Mouse (Mus musculus) neural tube, embryonic 15.5 days (tissue): ENCODE measurements around the gene Meis3. TPM values are rescaled to one million over a fixed set of nuclear protein-coding genes. Genes with fewer than 3 reads are reported as not detected.
A peak's percentile ranks its signal among the peaks of the same experiment; 100 is the strongest.

ENCODE experiments used
- ATAC-seq: fragments of 200-750 bp; cut with Nextera tagmentation; 2 replicates; pipeline ENCODE4 v1.8.0; 2017; ENCODE audit warnings: mild to moderate bottlenecking, moderate TSS enrichment, moderate library complexity; ENCODE audit not compliant: low FRiP score
- H3K27ac ChIP-seq: fragments of 300-500 bp; sonication (generic); replicated peaks from 2 replicates; pipeline ENCODE4 v1.5.1; 2015; ENCODE audit warnings: mild to moderate bottlenecking, inconsistent platforms
- H3K27me3 ChIP-seq: fragments of 300-500 bp; sonication (generic); replicated peaks from 2 replicates; pipeline ENCODE4 v1.6.1; 2015; ENCODE audit warnings: inconsistent platforms
- H3K36me3 ChIP-seq: fragments of 300-500 bp; sonication (generic); 2 replicates; pipeline ENCODE4 v1.6.1; 2015; ENCODE audit warnings: inconsistent platforms
- H3K4me1 ChIP-seq: fragments of 300-500 bp; sonication (generic); 2 replicates; pipeline ENCODE4 v1.6.1; 2015; ENCODE audit warnings: inconsistent platforms
- H3K4me2 ChIP-seq: fragments of 300-500 bp; sonication (generic); 2 replicates; pipeline ENCODE4 v1.6.1; 2015; ENCODE audit warnings: inconsistent platforms, mild to moderate bottlenecking, moderate library complexity
- H3K4me3 ChIP-seq: fragments of 300-500 bp; sonication (generic); replicated peaks from 2 replicates; pipeline ENCODE4 v1.5.1; 2015; ENCODE audit warnings: mild to moderate bottlenecking, inconsistent platforms
- H3K9ac ChIP-seq: fragments of 300-500 bp; sonication (generic); replicated peaks from 2 replicates; pipeline ENCODE4 v1.6.1; 2015; ENCODE audit warnings: mild to moderate bottlenecking, inconsistent platforms
- H3K9me3 ChIP-seq: fragments of 300-500 bp; sonication (generic); replicated peaks from 2 replicates; pipeline ENCODE4 v1.6.1; 2016; ENCODE audit warnings: inconsistent platforms
- WGBS: fragments of 180-500 bp; shearing (Covaris S2); methylation state at CpG from one replicate; pipeline ENCODE4 v1.1.7; 2015; ENCODE audit warnings: mixed read lengths; 5-methylcytosine and 5-hydroxymethylcytosine counted together
- polyA plus RNA-seq: library from polyadenylated mRNA; unstranded; fragments of >200 nt; fragmentation: Nextera tagmentation; extraction: Ambion mirVana; gene quantifications from 2 replicates; pipeline ENCODE4 v1.2.1, GENCODE M21; 2015

The Meis3 gene
- polyA plus RNA-seq, 1 experiment from 2014 or later, result 126 TPM

GRCm38 (mm10) chr7:16161302-16161701, 13.6 kb upstream of the Meis3 start:
- Histone ChIP-seq H3K4me3 (no peak overlapping the region), H3K36me3 (peaks cover 6% of the 10 kb centered on the region), H3K9me3 (no peaks in the 10 kb centered on the region), H3K9ac (no peak overlapping the region), H3K27ac (no peak overlapping the region), H3K4me2 (no peak overlapping the region), H3K4me1 (peaks cover 8% of the 10 kb centered on the region), H3K27me3 (peaks cover 13% of the 10 kb centered on the region)
- ATAC-seq, result no peak
- WGBS, result 90% methylated on average over 9 of the region's 9 CpGs

- H3K4me1 ChIP-seq, result peaks cover 8% of the 10 kb centered on the region
- 66% methylated on average over 7 of the region's 7 CpGs for WGBS
- H3K36me3 ChIP-seq, result peaks cover 5% of the 10 kb centered on the region
- H3K9me3 ChIP-seq, result no peaks in the 10 kb centered on the region
- ATAC-seq, result no peak
- no peak overlapping the region for H3K27ac ChIP-seq
- H3K4me3 ChIP-seq, result no peak overlapping the region
- no peak overlapping the region for H3K4me2 ChIP-seq
- H3K9ac ChIP-seq, result no peak overlapping the region
- H3K27me3 ChIP-seq, result peaks cover 12% of the 10 kb centered on the region
Measured at GRCm38 (mm10) chr7:16162036-16162435, 12.9 kb upstream of the Meis3 start.

- ATAC-seq, result no peak
Measured at GRCm38 (mm10) chr7:16172141-16172581, 2.7 kb upstream of the Meis3 start.

GRCm38 (mm10) chr7:16172586-16173140, 2.2 kb upstream of the Meis3 start:
- H3K27ac ChIP-seq, result peak overlapping the region; percentile 86
- peaks cover 51% of the 10 kb centered on the region for H3K4me1 ChIP-seq
- WGBS, result 0% methylated on average over 1 of the region's 1 CpGs
- H3K27me3 ChIP-seq, result no peaks in the 10 kb centered on the region
- H3K9me3 ChIP-seq, result no peaks in the 10 kb centered on the region
- H3K36me3 ChIP-seq, result peaks cover 5% of the 10 kb centered on the region; the same call in 1 of the 2 replicates
- 0 out of 2 replicates have a peak overlapping the region, but pooled peaks have one; percentile 30 for H3K9ac ChIP-seq
- H3K4me2 ChIP-seq, result 0 out of 2 replicates have a peak overlapping the region, but pooled peaks have one; percentile 6
- H3K4me3 ChIP-seq, result no peak overlapping the region
- no peak for ATAC-seq

More at GRCm38 (mm10) chr7:16172141-16172581, 2.7 kb upstream of the Meis3 start:
- Histone ChIP-seq H3K27me3 (no peaks in the 10 kb centered on the region), H3K9ac (no peak overlapping the region), H3K9me3 (no peaks in the 10 kb centered on the region), H3K27ac (peak overlapping the region; percentile 86), H3K4me2 (no peak overlapping the region), H3K36me3 (peaks cover under 1% of the 10 kb centered on the region; the same call in 1 of the 2 replicates), H3K4me3 (no peak overlapping the region), H3K4me1 (peaks cover 49% of the 10 kb centered on the region)
- WGBS, result 0% methylated on average over 1 of the region's 1 CpGs

GRCm38 (mm10) chr7:16173146-16173545, 1.7 kb upstream of the Meis3 start:
- Histone ChIP-seq H3K27ac (peak overlapping the region; percentile 86), H3K4me2 (peak overlapping the region; percentile 66; the same call in 1 of the 2 replicates), H3K4me1 (peaks cover 51% of the 10 kb centered on the region), H3K9ac (no peak overlapping the region; the same call in 1 of the 2 replicates), H3K27me3 (no peaks in the 10 kb centered on the region), H3K4me3 (no peak overlapping the region), H3K9me3 (no peaks in the 10 kb centered on the region), H3K36me3 (peaks cover 9% of the 10 kb centered on the region; the same call in 1 of the 2 replicates)
- 8% methylated on average over 5 of the region's 5 CpGs for WGBS
- ATAC-seq, result no peak

- Histone ChIP-seq H3K4me3 (peak overlapping the region; percentile 77), H3K9me3 (no peaks in the 10 kb centered on the region), H3K36me3 (peaks cover 30% of the 10 kb centered on the region), H3K27me3 (no peaks in the 10 kb centered on the region), H3K4me1 (peaks cover 51% of the 10 kb centered on the region), H3K27ac (peak overlapping the region; percentile 86), H3K9ac (peak overlapping the region; percentile 77), H3K4me2 (peak overlapping the region; percentile 66)
- under 1% methylated on average over 10 of the region's 10 CpGs for WGBS
- peak; percentile 25 for ATAC-seq
Measured at GRCm38 (mm10) chr7:16175542-16175931, 647 bp downstream of the Meis3 start.

- peaks cover 41% of the 10 kb centered on the region for H3K36me3 ChIP-seq
- no peak for ATAC-seq
- H3K4me1 ChIP-seq, result peaks cover 36% of the 10 kb centered on the region
- H3K9me3 ChIP-seq, result no peaks in the 10 kb centered on the region
- H3K27ac ChIP-seq, result no peak overlapping the region
- H3K9ac ChIP-seq, result no peak overlapping the region
- H3K27me3 ChIP-seq, result no peaks in the 10 kb centered on the region
- H3K4me3 ChIP-seq, result no peak overlapping the region
- WGBS, result 91% methylated on average over 4 of the region's 4 CpGs
- H3K4me2 ChIP-seq, result no peak overlapping the region
Measured at GRCm38 (mm10) chr7:16178114-16178513, 3.2 kb downstream of the Meis3 start.

GRCm38 (mm10) chr7:16183663-16184062, 8.8 kb downstream of the Meis3 start:
- no peaks in the 10 kb centered on the region for H3K27me3 ChIP-seq
- H3K27ac ChIP-seq, result no peak overlapping the region
- no peaks in the 10 kb centered on the region for H3K4me1 ChIP-seq
- H3K4me3 ChIP-seq, result no peak overlapping the region
- WGBS, result 43% methylated on average over 8 of the region's 8 CpGs
- no peak overlapping the region for H3K4me2 ChIP-seq
- ATAC-seq, result no peak
- H3K9me3 ChIP-seq, result no peaks in the 10 kb centered on the region
- H3K36me3 ChIP-seq, result peaks cover 58% of the 10 kb centered on the region
- no peak overlapping the region for H3K9ac ChIP-seq

GRCm38 (mm10) chr7:16187494-16187893, 12.6 kb downstream of the Meis3 start:
- whole genome bisulfite sequencing, result 82% methylated on average over 8 of the region's 8 CpGs

GRCm38 (mm10) chr7:16192315-16192714, 17.4 kb downstream of the Meis3 start:
- WGBS, result 16% methylated on average over 5 of the region's 5 CpGs

More at GRCm38 (mm10) chr7:16187494-16187893, 12.6 kb downstream of the Meis3 start:
- no peak overlapping the region for H3K4me2 ChIP-seq
- 0 out of 2 replicates have a peak, but pooled peaks cover 2% of the 10 kb centered on the region for H3K4me1 ChIP-seq
- no peak overlapping the region for H3K4me3 ChIP-seq
- H3K9me3 ChIP-seq, result no peaks in the 10 kb centered on the region
- H3K27ac ChIP-seq, result no peak overlapping the region
- H3K27me3 ChIP-seq, result 0 out of 2 replicates have a peak, but pooled peaks cover 4% of the 10 kb centered on the region
- no peak overlapping the region for H3K9ac ChIP-seq
- no peak for ATAC-seq
- H3K36me3 ChIP-seq, result peaks cover 34% of the 10 kb centered on the region

GRCm38 (mm10) chr7:16193702-16194101, 18.8 kb downstream of the Meis3 start:
- no peak overlapping the region for H3K27ac ChIP-seq
- H3K4me2 ChIP-seq, result no peak overlapping the region
- H3K27me3 ChIP-seq, result 0 out of 2 replicates have a peak, but pooled peaks cover 4% of the 10 kb centered on the region
- H3K36me3 ChIP-seq, result peaks cover 26% of the 10 kb centered on the region
- no peak for ATAC-seq
- 0 out of 2 replicates have a peak, but pooled peaks cover 2% of the 10 kb centered on the region for H3K4me1 ChIP-seq
- WGBS, result 61% methylated on average over 3 of the region's 3 CpGs
- no peak overlapping the region for H3K9ac ChIP-seq
- no peaks in the 10 kb centered on the region for H3K9me3 ChIP-seq
- no peak overlapping the region for H3K4me3 ChIP-seq

More at GRCm38 (mm10) chr7:16192315-16192714, 17.4 kb downstream of the Meis3 start:
- Histone ChIP-seq H3K9ac (no peak overlapping the region), H3K36me3 (peaks cover 12% of the 10 kb centered on the region), H3K27me3 (0 out of 2 replicates have a peak, but pooled peaks cover 4% of the 10 kb centered on the region), H3K27ac (no peak overlapping the region), H3K9me3 (no peaks in the 10 kb centered on the region), H3K4me3 (no peak overlapping the region), H3K4me1 (0 out of 2 replicates have a peak, but pooled peaks cover 2% of the 10 kb centered on the region), H3K4me2 (no peak overlapping the region)
- 0 out of 2 replicates have a peak, but pooled peaks have one; percentile 58 for ATAC-seq

GRCm38 (mm10) chr7:16196616-16197015, 21.7 kb downstream of the Meis3 start:
- Histone ChIP-seq H3K9ac (no peak overlapping the region), H3K4me1 (0 out of 2 replicates have a peak, but pooled peaks cover 2% of the 10 kb centered on the region), H3K36me3 (peaks cover 46% of the 10 kb centered on the region), H3K9me3 (no peaks in the 10 kb centered on the region), H3K4me3 (no peak overlapping the region), H3K27ac (no peak overlapping the region), H3K27me3 (0 out of 2 replicates have a peak, but pooled peaks cover 3% of the 10 kb centered on the region), H3K4me2 (no peak overlapping the region)
- no peak for ATAC-seq
- WGBS, result 66% methylated on average over 6 of the region's 6 CpGs
